Mouse (Mus musculus): Measurements from ENCODE around the gene Gipc1.
A peak's percentile ranks its signal among the peaks of the same experiment; 100 is the strongest.

The Gipc1 gene

DNA sequence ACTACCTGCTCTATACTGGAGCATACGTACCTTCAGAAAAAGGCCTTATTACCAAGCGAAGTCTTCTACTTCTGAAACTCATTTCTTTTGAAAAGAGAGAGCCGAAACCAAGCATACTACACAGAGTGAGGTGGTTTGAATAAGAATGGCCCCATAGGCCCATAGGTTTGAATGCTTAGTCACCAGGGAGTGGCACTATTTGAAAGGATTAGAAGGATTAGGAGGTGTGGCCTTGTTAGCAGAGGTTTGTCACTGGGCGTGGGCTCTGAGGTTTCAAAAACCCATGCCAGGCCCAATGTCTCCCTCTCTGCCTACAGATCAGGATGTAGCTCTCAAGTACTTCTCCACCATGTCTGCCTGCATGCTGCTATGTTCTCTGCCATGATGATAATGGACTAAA is 4.4 kb upstream of the Gipc1 start:
- no peak for DNase-seq (ENCODE audit: low spot score)

DNA sequence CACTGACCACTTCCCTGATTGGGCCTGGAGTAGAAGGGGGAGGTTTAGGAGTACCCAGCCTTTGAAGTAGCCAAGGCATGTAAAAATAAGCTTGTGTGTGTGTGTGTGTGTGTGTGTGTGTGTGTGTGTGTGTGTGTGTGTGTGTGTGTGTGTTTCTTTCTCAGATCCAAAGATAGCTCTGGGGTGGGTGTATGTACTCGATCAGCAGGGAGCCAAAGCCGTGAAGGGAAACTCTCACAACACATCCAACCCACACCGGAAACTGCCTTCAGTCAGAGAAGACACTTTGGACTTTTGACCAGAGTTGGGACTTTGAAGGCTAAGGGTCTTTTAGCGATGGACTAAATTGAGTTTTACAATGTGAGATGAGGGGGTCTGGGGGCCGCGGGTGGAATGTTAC is 2.8 kb upstream of the Gipc1 start:
- no peak for DNase-seq (ENCODE audit: low spot score)

DNA sequence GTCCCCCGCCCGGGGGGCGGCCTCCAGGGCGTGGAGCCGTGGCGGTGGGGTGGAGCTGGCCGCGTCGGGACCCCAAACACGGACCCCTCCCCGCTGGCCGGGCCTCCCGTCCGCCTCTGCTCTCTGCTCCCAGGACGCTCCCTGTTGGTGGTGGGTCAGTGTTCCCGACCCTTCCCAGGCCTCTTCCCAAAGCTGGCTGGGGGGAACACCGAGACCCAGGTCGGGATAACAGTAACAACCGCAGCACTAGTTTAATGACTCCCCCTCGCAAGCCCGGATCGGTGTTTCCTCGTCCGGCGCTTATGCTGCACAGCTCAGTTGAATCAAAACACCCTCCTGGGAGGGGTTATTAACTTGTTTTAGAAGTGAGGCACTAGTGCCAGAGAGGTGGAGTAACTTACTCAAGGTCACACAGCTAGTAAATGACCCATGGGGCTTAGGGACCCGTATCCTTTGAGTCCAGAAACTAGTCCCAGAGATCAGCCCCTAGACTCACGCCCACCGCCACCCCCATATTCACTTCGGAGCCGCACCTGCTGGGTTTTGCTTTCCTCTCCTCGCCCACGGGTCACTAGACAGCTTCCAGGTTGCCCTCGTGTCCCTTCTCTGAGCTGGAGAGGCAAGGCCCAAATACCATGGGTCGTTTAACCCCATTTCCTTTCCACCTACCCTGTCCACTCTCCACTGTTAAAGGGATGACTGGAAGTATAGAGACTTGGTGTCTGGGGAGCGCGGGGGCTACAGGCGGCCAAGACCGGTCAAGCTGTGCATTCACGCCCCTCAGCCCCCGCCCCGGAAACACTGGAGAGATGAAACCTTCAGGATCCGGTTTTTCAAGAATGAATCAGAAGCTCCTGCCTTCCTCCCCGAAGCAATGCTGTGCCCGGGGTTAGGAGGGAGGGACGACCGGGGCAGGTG is 526 bp downstream of the Gipc1 start:
- DNase-seq (ENCODE audit: low spot score): no peak

DNA sequence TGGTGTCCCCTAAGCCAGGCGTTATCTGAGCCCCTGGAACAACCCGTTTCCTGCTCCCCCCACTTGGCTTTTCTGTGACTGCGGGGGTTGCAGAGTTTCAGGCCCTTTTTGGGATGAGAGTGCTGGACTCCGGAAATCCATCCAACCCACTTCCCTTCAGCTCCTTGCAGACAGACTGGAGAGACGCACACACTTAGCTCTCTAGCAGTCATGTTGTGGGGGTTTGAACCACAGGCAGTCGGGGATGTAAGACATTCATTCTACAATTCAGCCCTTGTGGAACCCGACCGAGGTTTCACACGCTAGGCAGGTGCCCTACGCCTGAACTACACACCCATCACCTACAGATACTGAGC is 1.2 kb downstream of the Gipc1 start:
- no peak for DNase-seq (ENCODE audit: low spot score)

DNA sequence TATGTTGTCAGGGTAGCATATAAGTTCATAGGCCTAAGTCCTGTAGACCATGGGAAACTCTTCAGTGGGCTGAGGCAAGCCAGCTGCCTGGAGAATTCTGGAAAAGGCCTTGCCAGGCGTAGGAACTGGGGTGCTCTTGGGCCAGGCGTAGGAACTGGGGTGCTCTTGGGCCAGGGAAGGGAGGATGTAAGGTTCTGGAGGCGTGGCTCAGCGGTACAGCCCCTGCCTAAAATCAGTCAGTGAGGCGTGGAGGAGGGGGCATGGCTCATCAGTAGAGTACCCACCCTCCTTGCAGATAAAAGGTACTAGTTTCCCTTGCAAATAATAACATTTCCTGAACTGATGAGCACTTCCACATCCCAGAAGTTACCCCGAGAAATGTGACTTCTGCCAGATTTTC is 2.2 kb downstream of the Gipc1 start:
- DNase-seq (ENCODE audit: low spot score): no peak

DNA sequence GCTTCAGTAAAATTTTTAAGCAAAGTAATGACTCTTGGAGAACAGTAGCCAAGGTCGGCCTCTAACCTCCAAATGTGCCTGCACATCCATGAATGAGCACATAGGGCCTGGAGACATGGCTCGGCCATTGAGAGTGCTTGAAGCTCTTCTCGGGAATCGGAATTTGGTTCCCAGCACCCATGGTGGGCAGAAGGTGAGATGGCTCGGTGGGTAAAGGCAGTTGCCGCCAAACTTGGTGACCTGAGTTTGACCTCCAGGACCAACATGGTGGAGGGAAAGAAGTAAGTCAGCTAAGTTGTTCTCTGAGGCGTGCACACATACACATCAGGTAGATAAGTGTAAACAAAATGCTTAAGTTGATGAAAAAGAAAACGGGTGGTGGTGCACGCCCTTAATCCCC is 3.6 kb downstream of the Gipc1 start:
- DNase-seq (ENCODE audit: low spot score): no peak

DNA sequence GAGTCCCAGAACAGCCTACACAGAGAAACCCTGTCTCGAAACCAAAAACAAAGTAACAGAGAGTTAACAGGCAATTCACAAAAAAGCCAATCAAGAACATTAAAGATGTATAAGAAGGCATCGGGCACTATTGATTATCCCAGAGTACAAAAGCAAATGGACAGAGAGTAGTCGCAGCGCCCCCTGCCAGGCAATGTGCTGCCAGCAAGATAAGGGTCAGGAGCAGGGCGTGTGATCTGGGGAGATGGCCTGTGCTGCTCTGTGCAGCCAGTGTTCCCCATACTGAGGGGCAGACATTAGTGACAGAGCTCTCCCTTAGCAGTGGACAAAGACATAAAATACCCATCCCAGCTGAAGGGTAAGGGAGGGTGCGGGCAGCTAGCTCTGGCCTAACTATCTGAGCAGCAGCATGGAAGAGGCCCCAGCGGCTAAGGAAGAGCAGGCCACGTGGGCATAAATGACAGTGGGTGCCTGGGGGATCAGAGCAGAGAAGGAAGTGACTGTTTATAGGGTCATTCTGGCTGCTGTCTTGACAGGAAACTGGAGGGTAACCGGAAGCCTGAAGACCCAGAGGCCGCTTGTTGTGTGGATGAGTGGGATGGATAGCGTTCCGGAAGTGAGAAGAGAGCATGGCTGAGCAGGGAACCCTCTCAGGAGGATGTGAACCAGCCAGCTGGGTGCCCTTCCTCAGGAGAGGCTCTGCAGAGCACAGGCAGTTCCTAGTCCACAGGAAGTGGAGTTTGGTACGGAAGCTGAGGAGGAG is 4.2 kb downstream of the Gipc1 start:
- DNase-seq (ENCODE audit: low spot score): no peak

DNA sequence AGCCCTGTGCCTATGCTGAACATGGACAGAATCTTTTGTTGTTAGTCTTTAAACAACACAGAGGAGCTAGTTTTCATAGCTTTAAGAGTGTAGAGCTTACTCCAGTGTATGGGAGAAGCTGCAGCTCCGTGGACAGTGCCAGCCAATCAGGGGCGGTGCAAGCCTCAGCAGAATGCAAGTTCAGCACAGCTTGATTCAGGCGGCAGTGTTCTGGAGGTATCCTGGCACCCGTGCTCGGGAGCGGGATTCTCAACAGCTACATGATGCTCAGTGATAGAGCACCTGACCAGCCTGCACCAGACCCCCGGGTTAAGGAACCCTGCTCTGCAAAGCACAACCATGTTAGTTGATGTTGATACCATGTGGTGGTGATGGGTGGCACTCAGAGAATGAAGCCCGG is 8.1 kb downstream of the Gipc1 start:
- DNase-seq (ENCODE audit: low spot score): no peak

DNA sequence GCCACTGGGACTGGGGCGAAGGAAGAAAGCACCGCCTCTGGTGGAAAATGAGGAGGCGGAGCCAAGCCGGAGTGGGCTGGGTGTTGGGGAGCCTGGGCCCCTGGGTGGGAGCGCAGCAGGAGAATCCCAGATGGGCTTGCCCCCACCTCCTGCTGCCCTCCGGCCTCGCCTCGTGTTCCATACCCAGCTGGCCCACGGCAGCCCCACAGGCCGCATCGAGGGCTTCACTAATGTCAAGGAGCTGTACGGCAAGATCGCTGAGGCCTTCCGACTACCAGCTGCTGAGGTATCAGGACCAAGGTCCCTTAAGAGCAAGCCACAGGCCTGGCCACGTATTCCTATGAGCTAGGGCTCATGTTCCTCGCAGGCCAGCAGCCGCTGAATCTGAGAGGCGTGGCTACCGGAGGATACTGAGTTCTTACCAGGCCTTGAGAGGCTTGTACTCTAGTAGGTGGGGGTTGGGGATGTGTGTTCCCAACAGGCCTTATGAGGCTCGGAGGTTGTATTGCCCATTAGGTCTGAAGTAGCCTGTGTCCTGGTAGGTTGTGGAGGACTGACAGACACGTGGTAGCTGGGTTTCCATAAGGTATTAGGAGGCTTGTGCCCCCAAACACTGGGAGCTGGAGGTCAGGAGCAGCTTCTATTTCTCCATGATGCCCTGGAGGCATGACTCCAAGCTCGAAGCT is 8.7 kb downstream of the Gipc1 start:
- no peak for DNase-seq (ENCODE audit: low spot score)

DNA sequence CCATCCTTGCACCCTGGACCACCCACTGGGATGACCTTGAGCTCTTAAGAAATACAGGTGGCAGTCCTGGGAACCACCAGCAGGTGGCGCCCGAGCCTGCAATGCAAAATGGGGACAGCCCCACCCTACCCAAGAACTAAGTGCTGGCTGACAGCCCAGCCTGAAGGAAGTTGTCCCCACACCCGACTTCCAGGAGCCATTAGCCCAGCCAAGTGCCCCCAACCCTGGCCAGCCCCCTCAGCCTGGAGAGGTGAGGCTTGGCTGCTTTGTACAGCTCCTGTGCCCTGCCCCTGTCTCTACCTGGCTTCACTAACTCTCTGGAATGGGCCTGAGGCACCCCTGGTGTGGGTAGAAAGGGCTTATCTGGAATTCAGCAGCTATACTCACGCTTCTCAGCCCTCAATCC is 9.9 kb downstream of the Gipc1 start:
- peak; percentile 78 for DNase-seq (ENCODE audit: low spot score)

DNA sequence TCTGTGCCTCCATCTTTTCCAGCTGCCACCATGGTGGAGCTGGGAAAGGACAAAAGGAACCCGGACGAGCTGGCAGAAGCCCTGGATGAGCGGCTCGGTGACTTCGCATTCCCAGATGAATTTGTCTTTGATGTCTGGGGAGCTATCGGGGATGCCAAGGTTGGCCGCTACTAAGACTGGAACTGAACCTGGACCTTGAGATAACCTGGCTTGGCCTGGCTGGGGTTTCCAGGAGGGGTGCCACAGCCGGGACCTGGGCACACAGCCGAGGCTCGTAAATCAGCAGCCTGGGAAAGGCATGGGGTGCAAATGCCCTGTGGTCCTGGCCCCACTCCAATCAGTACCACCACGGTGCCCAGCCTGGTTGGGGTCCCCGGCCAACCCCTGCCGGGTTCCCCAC is 11.6 kb downstream of the Gipc1 start:
- no peak for DNase-seq (ENCODE audit: low spot score)

DNA sequence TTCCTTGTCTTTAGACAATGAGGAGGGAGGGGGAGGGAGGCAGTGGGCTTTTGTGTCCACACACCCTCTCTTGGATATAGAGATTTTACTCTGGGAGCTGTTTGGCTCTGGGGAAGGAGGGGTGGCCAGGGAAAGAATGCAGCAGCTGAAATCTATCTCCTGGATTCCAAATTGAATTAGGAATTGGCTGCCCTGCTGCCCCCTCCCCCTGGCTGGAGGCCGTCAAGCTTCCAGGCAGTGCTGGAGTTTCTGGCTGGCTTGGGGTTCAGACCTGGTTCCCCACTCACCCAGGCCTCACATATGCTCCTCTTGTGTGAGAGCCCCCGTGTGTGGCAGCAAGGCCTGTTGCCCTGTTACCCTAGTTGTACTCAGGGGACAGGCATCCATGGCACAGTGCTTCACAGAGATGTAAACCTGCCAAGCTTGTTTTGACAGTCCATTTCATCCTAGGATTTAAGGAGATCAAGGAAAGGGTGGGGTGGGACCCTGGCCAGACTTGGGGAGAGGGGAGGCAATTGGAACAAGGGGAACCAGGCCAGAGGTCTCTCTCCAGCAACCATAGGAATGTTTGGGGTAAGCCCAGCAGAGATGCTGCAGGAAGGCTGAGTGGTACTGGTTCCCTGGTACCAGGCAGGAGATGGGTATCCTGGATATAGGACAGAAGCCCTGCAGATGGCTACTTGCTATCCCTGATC is 12.6 kb downstream of the Gipc1 start:
- no peak for DNase-seq (ENCODE audit: low spot score)

DNA sequence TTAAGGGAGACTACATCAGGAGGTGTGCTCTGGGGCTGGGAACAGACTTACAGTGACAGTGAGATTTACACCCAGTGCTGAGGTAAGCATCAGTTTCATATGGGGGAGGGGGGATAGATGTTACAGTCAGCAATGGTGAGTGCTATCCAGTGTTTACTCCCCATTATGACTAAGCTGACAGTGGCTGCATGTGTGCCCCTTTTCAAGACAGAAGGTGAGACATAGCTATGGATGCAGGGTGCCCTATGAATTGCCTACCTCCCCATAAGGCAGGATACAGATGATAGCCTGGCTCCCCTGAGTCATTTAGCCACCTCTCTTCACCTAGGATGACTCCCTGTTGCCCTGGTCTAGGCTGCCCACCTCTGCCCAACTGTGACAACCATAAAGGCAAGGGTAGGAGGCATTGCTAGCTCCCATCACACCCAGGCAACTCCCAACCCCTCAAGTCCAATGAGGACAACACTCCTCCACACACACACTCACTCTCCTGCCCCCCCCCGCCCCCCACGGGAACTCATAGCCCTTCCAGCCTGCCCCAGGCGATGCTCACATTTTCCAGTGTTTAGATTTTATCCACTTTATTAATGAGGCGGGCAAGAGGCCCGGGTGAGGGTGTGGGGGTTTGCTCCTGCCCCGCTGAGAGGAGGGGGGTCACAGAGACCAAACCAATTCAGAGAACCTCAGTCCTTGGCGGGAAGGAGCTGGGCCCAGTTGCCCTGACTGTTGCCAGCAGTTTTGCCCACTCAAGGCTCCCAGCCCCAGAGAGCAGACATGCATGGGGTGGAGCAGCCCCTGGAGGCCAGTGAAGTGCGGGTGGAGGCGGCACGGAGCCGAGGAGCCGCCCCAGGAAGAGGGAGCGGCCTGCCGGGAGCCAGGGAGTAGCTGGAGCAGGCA is 13.7 kb downstream of the Gipc1 start, which contains the start of gene Ptger1:
Ptger1 (plus strand) TSS at position 710 of the 897 bp plus-strand sequence.
- no peak for DNase-seq (ENCODE audit: low spot score)

DNA sequence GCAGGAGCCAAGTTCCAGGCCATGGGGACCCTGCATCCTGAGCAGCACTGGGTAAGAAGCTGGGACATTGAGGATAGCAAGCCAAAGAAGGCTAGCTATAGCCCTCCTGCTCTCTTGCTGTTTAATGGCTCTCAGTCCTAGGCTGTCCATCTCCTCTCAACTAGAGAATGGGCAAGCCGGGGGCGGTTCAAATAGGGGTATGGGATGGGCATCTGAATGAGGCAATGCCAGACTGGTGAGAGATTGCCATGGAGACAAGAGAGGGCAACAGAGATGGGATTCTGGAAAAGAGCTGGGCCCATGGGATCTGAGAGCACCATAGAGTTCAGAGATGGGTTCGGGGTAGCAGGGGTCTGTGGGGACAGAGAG is 14.4 kb downstream of the Gipc1 start:
- DNase-seq (ENCODE audit: low spot score): no peak

DNA sequence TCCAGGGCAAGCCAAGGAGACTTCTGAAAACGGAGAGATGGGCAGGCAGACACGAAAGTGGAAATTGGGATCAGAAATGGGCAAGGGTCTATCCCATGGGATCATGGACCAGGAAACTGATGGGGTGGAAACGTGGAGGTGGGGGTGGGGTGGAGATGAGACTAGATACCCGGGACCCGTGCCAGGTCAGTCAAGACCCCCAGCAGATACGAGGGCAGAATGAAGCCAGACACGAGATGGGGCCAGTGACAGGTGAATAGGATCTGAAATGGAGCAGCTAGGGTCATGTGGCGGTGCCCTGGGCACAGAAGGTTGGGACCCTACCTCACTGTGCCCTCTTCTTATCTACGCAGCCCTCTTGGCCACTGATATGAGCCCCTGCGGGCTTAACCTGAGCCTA is 15.0 kb downstream of the Gipc1 start:
- no peak for DNase-seq (ENCODE audit: low spot score)

DNA sequence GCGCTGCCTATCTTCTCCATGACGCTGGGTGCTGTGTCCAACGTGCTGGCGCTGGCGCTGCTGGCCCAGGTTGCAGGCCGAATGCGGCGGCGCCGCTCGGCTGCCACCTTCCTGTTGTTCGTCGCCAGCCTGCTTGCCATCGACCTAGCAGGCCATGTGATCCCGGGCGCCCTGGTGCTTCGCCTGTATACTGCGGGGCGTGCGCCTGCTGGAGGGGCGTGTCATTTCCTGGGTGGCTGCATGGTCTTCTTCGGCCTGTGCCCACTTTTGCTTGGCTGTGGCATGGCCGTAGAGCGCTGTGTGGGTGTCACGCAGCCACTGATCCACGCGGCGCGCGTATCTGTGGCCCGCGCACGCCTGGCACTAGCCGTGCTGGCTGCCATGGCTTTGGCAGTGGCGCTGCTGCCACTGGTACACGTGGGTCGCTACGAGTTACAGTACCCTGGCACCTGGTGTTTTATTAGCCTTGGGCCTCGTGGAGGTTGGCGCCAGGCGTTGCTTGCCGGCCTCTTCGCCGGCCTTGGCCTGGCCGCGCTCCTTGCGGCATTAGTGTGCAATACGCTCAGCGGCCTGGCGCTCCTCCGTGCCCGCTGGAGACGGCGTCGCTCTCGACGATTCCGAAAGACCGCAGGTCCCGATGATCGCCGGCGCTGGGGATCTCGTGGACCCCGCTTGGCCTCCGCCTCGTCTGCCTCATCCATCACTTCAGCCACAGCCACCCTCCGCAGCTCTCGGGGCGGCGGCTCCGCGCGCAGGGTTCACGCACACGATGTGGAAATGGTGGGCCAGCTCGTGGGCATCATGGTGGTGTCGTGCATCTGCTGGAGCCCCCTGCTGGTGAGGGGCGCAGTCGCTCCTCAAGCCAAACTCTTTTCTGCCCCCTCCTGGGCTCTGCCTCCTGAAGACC is 15.8 kb downstream of the Gipc1 start:
- DNase-seq (ENCODE audit: low spot score): no peak

DNA sequence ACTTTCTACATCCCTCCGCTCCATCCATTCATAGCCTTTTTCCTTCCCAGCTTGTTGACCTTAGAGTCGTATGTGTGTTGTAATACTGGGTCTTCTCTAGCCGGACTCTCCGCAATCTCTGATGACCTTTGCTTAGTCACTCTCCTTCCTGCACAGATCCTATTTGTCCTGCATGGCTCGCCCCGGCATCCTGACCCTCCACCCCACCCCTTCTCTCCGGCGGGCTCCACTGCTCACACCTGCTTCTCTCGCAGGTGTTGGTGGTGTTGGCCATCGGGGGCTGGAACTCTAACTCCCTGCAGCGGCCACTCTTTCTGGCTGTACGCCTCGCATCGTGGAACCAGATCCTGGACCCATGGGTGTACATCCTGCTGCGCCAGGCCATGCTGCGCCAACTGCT is 16.5 kb downstream of the Gipc1 start:
- no peak for DNase-seq (ENCODE audit: low spot score)

DNA sequence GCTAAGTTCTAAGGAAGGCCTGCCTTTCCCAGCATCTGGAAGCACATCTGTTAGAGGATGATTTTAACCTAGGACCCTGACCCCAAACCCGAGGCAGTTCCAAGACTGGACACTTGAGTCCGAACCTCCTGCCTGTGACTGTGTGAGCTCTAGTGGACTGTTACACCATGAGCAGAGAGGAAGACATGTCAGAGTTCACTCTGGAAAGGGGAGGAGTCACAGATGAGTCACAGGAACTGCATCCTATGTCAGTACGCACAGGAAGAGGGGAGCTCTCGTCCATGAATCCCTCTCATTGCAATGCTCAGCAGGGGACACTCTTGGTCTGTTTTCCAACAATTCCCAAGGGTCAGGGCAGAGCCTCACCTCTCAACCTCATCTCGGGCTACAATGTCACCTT is 20.5 kb downstream of the Gipc1 start:
- DNase-seq (ENCODE audit: low spot score): no peak

DNA sequence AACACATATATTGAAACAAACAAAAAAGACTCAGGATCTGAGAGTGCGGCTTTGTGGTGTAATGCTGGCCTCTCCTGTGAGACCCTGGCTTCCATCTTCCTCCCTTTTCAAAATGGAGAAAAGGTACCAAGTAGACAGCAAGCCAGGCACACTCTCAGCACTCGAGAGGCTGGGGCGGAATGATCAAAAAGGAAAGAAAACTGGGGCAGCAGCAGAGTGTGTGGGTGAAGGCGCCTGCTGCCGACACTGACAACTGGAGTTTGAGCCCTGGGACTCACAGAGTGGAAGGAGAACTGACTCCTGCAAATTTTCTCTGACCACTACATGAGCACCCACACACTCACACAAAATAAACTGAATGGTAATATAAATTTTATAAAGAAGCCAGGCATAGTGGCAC is 22.0 kb downstream of the Gipc1 start:
- DNase-seq (ENCODE audit: low spot score): no peak

DNA sequence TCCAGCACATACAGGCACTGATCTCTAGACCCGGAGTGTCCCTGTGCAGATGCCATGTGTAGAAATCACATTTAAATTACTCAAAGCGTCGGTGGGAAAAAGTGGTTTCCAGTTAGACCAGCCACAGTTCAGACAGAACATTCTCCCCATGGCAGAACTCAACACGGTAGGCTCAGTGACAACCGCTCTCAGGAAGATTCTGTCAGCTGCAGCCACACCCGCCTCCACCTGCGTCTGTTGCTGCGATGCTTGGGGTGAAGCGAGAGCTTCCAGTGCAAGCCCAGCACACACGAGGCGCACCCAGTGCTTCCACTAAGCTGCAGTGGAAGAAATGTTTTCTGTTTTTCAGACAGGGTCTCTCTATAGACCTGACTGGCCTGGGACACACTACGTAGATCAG is 27.4 kb downstream of the Gipc1 start:
- no peak for DNase-seq (ENCODE audit: low spot score)
